Mouse (Mus musculus) cerebellum, adult 9-11 months (tissue): Measurements from ENCODE around the gene Spsb1.

Source experiments
- DNase-seq: peaks from one replicate; pipeline ENCODE4 v3.0.0; 2022

Gene Spsb1

GRCm38 (mm10) chr4:149983921-149984645 lies 29.2 kb upstream of the Spsb1 start:
- peak; percentile 34 for DNase-seq

GRCm38 (mm10) chr4:149982154-149982553 lies 27.3 kb upstream of the Spsb1 start:
- DNase-seq: no peak

- peak; percentile 86 for DNase-seq
Observed at GRCm38 (mm10) chr4:149979819-149980308, 25.0 kb upstream of the Spsb1 start.

- DNase-seq: peak; percentile 41
Observed at GRCm38 (mm10) chr4:149978820-149979219, 24.0 kb upstream of the Spsb1 start.

- DNase-seq: no peak
Observed at GRCm38 (mm10) chr4:149977801-149978544, 23.1 kb upstream of the Spsb1 start.

GRCm38 (mm10) chr4:149977181-149977580 lies 22.3 kb upstream of the Spsb1 start:
- DNase-seq: no peak

GRCm38 (mm10) chr4:149975730-149976254 lies 20.9 kb upstream of the Spsb1 start:
- DNase-seq: no peak

GRCm38 (mm10) chr4:149975291-149975690 lies 20.4 kb upstream of the Spsb1 start:
- DNase-seq: no peak

GRCm38 (mm10) chr4:149971393-149971792 lies 16.6 kb upstream of the Spsb1 start:
- no peak for DNase-seq

GRCm38 (mm10) chr4:149968526-149968925 lies 13.7 kb upstream of the Spsb1 start:
- DNase-seq: no peak

GRCm38 (mm10) chr4:149966963-149967362 lies 12.1 kb upstream of the Spsb1 start:
- no peak for DNase-seq

GRCm38 (mm10) chr4:149966252-149966651 lies 11.4 kb upstream of the Spsb1 start:
- peak; percentile 62 for DNase-seq

GRCm38 (mm10) chr4:149965672-149966071 lies 10.8 kb upstream of the Spsb1 start:
- no peak for DNase-seq

GRCm38 (mm10) chr4:149965242-149965641 lies 10.4 kb upstream of the Spsb1 start:
- DNase-seq: no peak

GRCm38 (mm10) chr4:149964770-149965169 lies 9.9 kb upstream of the Spsb1 start:
- no peak for DNase-seq

GRCm38 (mm10) chr4:149964285-149964684 lies 9.4 kb upstream of the Spsb1 start:
- DNase-seq: no peak

- DNase-seq: no peak
Observed at GRCm38 (mm10) chr4:149960391-149960790, 5.5 kb upstream of the Spsb1 start.

GRCm38 (mm10) chr4:149959816-149960215 lies 5.0 kb upstream of the Spsb1 start:
- no peak for DNase-seq

GRCm38 (mm10) chr4:149958566-149958965 lies 3.7 kb upstream of the Spsb1 start:
- DNase-seq: peak; percentile 67

GRCm38 (mm10) chr4:149956048-149956447 lies 1.2 kb upstream of the Spsb1 start:
- no peak for DNase-seq

GRCm38 (mm10) chr4:149955631-149956030 lies 788 bp upstream of the Spsb1 start:
- DNase-seq: no peak

GRCm38 (mm10) chr4:149953621-149954481 lies 992 bp downstream of the Spsb1 start:
- DNase-seq: no peak

- no peak for DNase-seq
Observed at GRCm38 (mm10) chr4:149952201-149952600, 2.6 kb downstream of the Spsb1 start.
